Mouse (Mus musculus) kidney, adult 18-20 months (tissue): ENCODE data around the gene Mospd3.

Source experiments
- DNase-seq: peaks from one replicate; pipeline ENCODE4 v3.0.0; 2021

The Mospd3 gene

DNA sequence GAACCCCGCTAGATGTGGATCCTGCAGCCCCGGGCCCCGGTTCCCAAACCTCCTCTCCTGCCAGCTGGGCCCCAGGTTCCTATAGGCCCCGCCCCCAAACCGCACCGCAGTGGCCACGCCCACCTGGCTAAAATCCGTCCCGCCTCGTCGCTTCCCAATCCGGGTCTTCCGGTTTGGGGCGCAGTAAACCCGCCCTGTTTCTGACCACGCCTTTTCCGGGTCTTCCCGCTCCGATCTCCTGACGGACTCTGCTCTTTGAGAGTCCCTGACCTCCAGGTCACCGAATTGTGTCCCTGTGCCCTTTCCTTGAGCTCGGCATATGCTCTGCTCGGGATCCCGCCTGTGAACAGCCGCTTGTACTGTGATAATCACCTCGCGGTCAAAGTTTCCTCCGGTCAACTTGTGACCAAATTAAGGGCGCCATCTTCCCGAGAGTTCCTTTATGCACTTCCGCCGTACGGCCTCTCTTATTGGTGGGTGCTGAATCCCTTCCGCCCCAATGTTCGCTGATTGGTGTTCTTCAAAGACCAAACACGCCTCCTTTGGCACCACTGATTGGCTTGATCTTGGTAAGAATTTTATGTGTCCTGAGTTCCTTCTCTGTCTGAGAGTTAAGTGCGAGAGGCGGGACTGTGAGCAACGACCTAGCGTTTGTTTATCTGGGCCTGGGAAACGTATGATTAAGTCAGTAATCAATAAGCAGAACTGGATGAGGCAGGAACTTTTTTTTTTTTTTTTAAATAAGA is at the start of gene Mospd3:
Gene Mospd3 (minus strand): TSS at position 440 of the 746 bp plus-strand sequence.
- DNase-seq, result peak; percentile 98

GRCm38 (mm10) chr5:137649669-137650571 is 49.1 kb upstream of the Mospd3 start:
- DNase-seq, result no peak

DNA sequence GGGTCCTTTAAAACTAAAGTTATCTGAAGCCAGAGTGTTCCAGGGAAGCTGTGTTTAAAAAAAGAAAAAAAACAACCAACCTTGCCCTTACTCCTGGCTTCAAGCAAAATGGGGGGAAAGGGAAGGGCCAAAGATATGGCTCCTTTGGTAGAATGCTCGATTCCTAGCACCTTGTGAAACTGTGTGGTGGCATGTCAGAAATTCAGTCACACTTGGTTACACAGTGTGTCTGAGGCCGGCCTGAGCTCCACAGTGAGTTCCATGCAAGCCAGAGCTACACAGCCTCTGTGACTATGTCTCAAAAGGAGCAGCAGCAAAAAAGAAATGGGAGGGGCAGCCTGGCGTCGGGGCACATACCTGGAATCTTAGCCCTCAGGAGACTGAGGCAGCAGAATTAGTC is 48.4 kb upstream of the Mospd3 start:
- no peak for DNase-seq

GRCm38 (mm10) chr5:137647827-137648601 is 47.2 kb upstream of the Mospd3 start:
- DNase-seq, result no peak

- peak; percentile 47 for DNase-seq
These were observed 44.8 kb upstream of the Mospd3 start, which contains the start of gene Irs3 for GRCm38 (mm10) chr5:137645652-137646091. TSS of gene Irs3 (minus strand) at chr5:137645714.

GRCm38 (mm10) chr5:137645091-137645651 is 44.3 kb upstream of the Mospd3 start:
- peak; percentile 34 for DNase-seq

DNA sequence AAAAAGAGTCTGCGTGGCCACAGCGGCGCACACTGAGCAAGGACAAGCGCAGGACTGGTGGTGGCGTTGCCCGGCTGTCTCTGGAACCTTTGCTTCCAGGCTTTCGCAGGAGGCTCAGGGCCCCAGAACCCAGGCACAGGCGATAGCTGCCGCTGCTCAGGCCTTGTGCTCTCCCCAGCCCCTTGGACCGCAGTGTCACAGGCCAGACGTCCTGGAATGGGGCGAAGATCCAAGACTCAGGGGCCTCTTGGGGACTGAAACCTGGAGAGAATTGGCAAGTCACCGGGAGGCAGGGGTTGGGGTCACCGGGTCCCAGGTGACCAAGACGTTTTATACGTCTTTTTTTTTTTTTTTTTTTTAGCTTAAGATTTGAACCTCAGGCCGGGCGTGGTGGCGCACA is 43.6 kb upstream of the Mospd3 start:
- no peak for DNase-seq

DNA sequence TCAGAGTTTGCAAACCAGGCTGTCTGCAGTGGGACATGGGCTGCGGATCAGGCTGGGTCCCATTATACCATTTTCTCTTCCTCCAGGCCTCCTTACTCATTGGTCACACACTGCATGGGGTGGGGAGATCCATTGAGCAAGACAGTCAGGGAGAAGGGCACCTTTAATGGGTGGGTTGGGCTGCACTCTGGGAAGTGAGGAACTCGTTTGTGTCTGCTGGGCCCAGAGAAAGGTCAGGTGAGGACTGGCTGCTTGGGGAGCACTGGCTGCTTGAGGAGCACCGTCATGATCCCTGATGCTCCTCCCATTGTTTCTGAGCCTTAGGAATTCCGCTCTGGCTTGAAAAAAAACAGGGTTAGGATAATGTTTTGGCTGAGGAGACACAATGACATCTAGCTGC is 42.0 kb upstream of the Mospd3 start:
- no peak for DNase-seq

- DNase-seq, result peak; percentile 31
These were observed 40.2 kb upstream of the Mospd3 start, which contains the start of gene Sap25 for GRCm38 (mm10) chr5:137641054-137641453. TSS of gene Sap25 (plus strand) at chr5:137641334.

DNA sequence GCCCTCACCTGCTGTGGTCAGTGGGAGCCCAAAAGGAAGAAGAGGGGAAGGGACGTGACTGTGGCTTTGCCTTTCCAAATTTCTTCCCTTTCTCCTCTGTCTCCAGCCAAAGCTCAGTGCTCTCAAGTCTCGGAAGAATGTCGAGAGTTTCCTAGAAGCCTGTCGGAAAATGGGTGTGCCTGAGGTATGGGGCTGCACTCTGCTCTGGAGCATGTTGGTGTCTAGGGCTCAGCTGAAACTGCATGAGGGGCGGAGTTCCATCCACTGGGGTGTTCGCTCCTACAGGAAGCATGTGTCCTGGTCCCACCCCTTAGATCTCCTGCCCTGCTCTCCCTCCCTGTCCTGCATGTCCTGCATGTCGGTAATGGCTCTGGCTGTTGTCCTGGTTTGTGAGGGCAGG is 38.6 kb upstream of the Mospd3 start:
- DNase-seq, result no peak

DNA sequence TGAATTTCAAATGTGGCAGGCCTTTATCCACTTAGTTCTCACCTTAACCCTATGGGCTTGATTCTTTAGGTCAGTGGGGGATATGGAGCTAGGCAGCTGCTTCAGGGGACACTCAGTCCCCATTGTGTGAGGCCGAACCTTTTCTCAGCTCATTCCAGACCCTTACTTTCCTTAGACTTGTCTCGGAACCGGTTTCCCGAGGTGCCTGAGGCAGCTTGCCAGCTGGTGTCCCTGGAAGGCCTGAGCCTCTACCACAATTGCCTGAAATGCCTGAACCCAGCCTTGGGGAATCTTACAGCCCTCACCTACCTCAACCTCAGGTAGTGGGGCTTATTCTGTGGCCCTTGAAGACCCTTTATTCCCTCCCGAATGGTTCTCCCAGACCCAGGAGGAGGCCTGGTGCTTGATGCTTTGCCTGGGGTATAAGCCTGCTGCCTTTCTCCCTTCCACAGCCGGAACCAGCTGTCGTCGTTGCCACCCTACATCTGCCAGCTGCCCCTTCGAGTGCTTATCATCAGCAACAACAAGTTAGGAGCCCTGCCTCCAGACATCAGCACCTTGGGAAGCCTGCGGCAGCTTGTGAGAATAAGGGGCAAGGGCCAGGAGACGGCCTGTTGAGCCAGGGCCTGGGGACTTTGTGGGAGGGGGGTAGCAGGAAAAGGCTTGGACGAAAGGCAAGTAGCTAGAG is 32.7 kb upstream of the Mospd3 start:
- peak; percentile 48 for DNase-seq

DNA sequence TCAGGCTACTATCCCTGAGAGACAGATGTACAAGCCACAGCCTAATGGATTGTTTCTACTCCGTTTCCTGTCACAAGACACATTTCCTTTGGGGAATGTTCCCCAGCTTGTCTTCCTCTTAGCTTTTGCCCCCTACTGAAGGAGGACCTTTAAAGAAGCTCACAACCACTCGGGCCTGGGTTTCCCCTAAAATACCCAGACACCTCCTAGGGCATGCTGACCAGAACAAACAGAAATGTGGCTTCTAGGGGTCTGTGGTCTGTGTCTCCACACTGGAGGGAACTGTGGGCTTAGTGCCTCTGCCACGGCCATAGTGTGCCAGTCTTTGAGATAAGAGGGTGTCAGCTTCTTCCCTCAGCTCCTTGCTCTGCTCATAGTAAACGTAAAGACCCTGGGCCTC is 30.7 kb upstream of the Mospd3 start:
- DNase-seq, result no peak

DNA sequence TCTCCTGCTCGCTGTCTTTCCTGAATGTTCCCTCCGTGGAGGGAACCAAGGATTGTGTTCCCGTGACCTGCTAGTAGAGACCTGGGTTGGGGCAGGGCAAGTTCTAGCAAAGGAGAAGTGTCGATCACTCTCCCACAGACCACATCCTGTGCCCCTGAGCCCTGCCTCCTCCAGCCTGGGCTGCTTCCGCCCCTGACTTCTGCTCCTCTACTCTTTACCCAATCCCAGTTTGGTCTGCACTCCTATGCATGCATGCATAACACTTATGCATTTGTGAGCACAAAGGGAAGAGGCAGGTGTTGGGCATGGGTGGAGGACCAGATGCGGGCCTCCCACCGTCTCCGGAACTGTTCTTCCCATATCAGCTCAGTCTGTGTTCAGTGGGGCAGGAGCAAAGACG is 30.3 kb upstream of the Mospd3 start:
- no peak for DNase-seq

DNA sequence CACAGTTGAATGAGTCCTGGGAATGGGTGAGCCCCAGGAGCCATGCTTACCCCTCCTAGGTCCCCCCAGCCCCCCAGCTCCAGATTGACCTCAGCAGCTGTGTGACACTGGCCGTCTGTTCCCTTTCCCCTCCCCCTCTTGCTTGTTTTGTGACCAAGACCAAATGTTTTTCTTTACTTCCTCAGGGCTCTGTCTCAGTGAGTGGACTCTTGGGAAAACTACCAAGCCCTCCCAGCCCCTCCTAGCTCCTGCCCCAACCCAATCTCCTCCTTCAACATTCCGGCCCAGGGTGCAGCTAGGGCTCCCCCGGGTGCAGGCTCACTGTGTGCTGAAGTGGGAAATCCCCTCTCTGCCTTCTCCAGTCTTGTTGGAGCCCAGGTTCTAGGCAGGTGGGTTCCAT is 29.7 kb upstream of the Mospd3 start:
- DNase-seq, result peak; percentile 65

DNA sequence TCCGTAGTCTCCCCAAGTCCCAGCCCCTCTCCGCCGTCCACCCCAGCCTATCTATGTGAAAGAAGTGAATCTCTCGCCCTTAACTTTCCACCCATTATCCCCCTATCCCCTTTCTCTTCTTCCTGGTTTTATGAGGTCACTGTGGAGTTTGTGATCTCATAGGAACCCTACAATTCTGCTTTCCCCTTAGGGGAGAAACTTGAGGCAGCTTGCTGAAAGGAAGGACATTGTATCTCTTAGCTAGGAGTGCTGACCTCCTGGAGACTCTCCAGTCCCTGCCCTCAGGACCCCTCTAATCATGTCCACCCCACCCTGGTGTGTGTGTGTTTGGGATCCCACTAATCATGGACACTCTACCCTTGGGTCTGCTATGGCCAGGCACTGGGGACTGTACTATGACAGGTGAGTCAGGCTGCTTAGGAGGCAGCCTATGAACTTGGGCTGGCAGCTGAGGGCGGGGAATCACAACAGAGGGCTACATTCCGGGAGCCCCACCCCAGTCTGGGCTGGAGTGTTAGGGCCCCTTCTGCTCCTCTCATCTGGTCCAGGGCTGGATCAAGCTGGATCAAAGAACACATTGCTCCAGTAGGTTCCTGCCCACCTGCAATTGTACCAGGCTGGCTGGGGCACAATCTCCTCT is 29.2 kb upstream of the Mospd3 start:
- DNase-seq, result no peak

DNA sequence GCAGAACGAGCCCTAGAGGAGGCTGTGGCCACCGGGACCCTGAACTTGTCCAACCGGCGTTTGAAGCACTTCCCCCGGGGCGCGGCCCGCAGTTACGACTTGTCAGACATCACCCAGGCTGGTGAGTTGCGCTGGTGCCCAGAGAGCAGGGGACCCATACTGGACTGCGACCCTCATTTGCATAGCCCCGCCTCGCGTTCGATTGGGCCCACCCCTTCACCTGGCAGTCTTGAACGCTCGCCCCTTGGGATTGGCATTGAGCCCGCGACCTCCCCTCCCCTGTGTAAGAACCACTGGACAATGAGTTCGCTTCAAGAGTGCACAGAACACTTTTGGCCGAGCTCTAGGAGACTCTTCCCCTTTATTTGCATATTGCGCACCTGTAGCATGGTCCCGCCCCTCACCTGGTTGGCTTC is 28.5 kb upstream of the Mospd3 start:
- DNase-seq, result peak; percentile 82

DNA sequence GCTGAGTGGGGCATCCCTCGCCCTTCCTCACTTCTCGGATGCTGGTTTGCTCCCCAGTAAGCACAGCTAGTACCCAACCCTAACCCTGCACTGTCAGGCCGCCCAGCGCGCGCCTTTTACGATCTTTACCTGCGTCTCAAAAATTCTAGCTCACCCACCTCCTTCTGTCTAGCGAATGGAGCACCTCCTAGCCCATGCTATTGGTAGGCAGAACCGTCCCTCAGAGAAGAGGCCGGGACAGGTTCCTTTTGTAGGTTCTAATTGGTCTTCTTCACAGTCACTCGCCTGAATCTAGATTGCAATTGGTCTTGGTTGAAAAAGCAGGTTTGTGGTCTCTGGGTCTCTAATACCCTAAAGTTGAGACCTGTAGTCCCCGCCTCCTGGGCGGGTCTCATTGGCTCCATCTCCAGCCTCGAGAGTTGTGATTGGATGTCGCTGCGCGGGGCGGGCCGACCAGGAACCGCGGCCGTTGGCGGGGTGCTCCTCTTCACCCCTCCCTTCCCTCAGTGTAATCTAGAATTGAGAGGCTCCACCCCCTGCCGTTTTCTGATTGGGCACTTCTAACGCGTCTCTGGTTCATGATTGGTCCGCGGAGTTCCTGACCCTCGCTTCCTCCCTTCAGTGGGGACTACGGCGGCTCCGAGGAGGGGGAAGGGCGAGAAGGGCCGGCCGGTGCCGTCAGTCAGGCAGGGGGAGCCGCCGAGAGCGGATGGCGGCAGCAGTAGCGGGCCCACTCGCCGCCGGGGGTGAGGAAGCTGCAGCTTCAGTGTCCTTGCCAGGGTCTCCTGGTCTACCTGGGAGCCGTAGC is 27.8 kb upstream of the Mospd3 start, which contains the start of the genes Fbxo24, Lrch4 and Gm20605:
Gene Fbxo24 (minus strand): TSS at position 505 of the 808 bp plus-strand sequence.
Gene Lrch4 (plus strand): TSS at position 624 of the 808 bp plus-strand sequence.
Gene Gm20605 (plus strand): TSS at position 678 of the 808 bp plus-strand sequence.
- peak; percentile 98 for DNase-seq

DNA sequence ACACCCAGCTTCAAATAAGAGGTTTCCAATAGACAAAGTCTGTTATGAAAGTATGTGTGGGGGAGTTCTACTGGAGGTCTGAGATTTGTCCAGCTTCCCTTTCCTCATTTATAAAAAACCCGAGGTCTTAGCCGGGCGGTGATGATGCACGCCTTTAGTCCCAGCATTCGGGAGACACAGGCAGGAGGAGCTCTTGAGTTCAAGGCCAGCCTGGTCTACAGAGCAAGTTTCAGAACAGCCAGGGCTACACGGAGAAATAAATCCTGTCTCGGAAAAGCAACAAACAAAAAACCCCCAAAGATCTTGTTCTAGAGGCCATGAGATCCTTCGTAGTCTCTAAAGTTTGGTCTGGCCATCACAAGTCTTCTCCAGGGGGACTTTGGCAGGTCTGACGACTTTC is 27.1 kb upstream of the Mospd3 start:
- DNase-seq, result peak; percentile 51

DNA sequence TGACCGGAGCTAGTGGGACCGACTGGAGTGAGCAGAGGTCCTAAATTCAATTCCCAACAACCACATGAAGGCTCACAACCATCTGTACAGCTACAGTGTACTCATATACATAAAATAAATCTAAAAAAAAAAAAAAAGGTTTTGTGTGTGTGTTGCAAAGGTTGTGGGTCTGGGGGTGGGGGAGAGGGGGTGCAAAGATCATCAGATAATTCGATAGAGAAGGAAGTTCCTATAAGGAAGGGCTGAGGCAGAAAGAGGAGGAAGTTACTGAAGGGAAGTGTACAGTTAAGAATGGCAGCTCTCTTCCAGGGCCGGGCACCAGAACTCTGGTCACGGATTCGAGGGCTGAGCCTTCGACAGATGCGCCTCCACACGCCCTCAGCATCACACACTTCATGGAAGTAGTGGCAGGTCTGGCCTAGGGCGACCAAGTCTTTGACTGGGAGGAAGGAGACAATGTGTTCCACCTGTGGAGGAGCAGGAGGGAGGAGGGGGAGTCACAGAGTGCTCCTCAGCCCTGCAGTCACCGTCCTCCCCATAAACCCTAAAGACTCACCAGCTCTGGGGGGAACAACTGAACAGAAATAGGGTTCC is 23.2 kb upstream of the Mospd3 start:
- DNase-seq, result no peak

GRCm38 (mm10) chr5:137615347-137615746 is 14.5 kb upstream of the Mospd3 start:
- DNase-seq, result no peak
